Mouse (Mus musculus) liver, embryonic 14.5 days (tissue): ENCODE measurements around the gene Lsr.

Source experiments
- CTCF ChIP-seq: IDR thresholded peaks from 2 replicates; pipeline ENCODE4 v1.5.1; 2016; ENCODE audit warnings: antibody characterized with exemption, low read depth, control low read depth
- EP300 ChIP-seq: IDR thresholded peaks from 2 replicates; pipeline ENCODE4 v1.6.1; 2016; ENCODE audit warnings: antibody characterized with exemption, low read depth

GRCm38 (mm10) chr7:30954036-30954435 is 19.2 kb downstream of the Lsr start:
- TF ChIP-seq CTCF (no peak), EP300 (no peak)
